Mouse (Mus musculus): Measurements from ENCODE around the gene Dnmt1. TPM values are rescaled to one million over a fixed set of nuclear protein-coding genes. Genes with fewer than 3 reads are reported as not detected.

The Dnmt1 gene
- total and polyA plus RNA-seq, 3 experiments = 89.9 to 145 (median 121) TPM

DNA sequence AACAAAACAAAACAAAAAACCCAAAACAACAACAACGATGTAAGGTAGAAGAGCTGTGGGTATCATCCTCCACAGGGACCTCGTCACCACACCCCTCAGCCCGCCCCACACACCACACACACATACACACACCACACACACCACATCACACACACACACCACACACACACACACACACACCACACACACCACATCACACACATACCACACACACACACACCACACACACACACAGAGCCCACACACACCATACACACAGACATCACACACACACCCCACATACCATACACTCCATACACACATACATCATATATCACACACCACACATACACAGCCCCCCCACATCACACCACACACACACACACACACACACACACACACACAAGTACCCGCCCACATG lies 31.9 kb upstream of the Dnmt1 start:
- no peak overlapping the region for H3K4me3 ChIP-seq (replicated peaks in 1 of 3; ENCODE audit: low read depth in 2 of 3, low read length in 2 of 3, poor library complexity in 1 of 3)
- TF ChIP-seq PAX5 (IDR thresholded peaks at IDR 0.05; ENCODE audit: low read length) (no peak), MEF2A (IDR thresholded peaks at IDR 0.05; ENCODE audit: borderline replicate concordance, low read depth, low read length) (no peak), IRF4 (IDR thresholded peaks at IDR 0.05; ENCODE audit: low read depth, low read length) (no peak), USF2 (conservative IDR thresholded peaks at IDR 0.05; ENCODE audit: low read depth, low read length) (no peak), JUN (IDR thresholded peaks at IDR 0.05; ENCODE audit: insufficient read depth, low read depth, low read length) (no peak), NELFE (IDR thresholded peaks at IDR 0.05; ENCODE audit: low read depth, low read length) (no peak), SIN3A (IDR thresholded peaks at IDR 0.05; ENCODE audit: low read length) (no peak), RCOR1 (conservative IDR thresholded peaks at IDR 0.05; ENCODE audit: low read depth, low read length) (no peak), MYC (IDR thresholded peaks at IDR 0.05; ENCODE audit: low read depth, low read length) (no peak), NRF1 (IDR thresholded peaks at IDR 0.05; ENCODE audit: low read depth, low read length) (no peak), CHD2 (IDR thresholded peaks at IDR 0.05; ENCODE audit: low read length) (no peak), E2F4 (IDR thresholded peaks at IDR 0.05; ENCODE audit: insufficient replicate concordance, low read depth, low read length) (no peak)
- no peak overlapping the region for H3K27ac ChIP-seq (ENCODE audit: insufficient read depth, low read depth)
- no peaks in the 10 kb centered on the region for H3K36me3 ChIP-seq (replicated peaks in 1 of 2; ENCODE audit: control insufficient read depth in 1 of 2, insufficient read depth in 1 of 2, low read length in 1 of 2)
- H3K27me3 ChIP-seq (replicated peaks) = no peaks in the 10 kb centered on the region
- in situ Hi-C loops (cut with MboI; ENCODE audit: low pct_ligation_motif_present, low pct_unique_long_range_greater_than_20kb, low sequenced_read_pairs) = no loop called here
- peaks cover 5 to 39% of the 10 kb centered on the region in 2 experiments; a peak in 3 of 4 replicates for H3K4me1 ChIP-seq (ENCODE audit: control insufficient read depth in 1 of 2, insufficient read depth in 2 of 2)
- H3K4me2 ChIP-seq (ENCODE audit: insufficient read depth, low read depth, poor library complexity, severe bottlenecking) = no peak overlapping the region
- dilution Hi-C loops (cut with MboI; ENCODE audit: extremely low pct_ligation_motif_present, extremely low pct_unique_long_range_greater_than_20kb, low sequenced_read_pairs) = no loop called here
- H3K9me3 ChIP-seq (replicated peaks; ENCODE audit: low read length) = no peaks in the 10 kb centered on the region
- no peak for DNase-seq (ENCODE audit: extremely low read depth)
- H3K9ac ChIP-seq (ENCODE audit: insufficient read depth, low read depth) = no peak overlapping the region
- H3K79me2 ChIP-seq (replicated peaks; ENCODE audit: control insufficient read depth, extremely low read depth, insufficient read depth, poor library complexity, severe bottlenecking) = no peaks in the 10 kb centered on the region

GRCm38 (mm10) chr9:20990861-20991260 lies 31.2 kb upstream of the Dnmt1 start:
- dilution Hi-C loops (cut with MboI; ENCODE audit: extremely low pct_ligation_motif_present, extremely low pct_unique_long_range_greater_than_20kb, low sequenced_read_pairs) = no loop called here
- in situ Hi-C loops (cut with MboI; ENCODE audit: low pct_ligation_motif_present, low pct_unique_long_range_greater_than_20kb, low sequenced_read_pairs) = no loop called here

More at GRCm38 (mm10) chr9:20990861-20991260, 31.2 kb upstream of the Dnmt1 start:
- DNase-seq (ENCODE audit: extremely low read depth) = no peak
- no peak overlapping the region for H3K4me3 ChIP-seq (replicated peaks in 1 of 3; ENCODE audit: low read depth in 2 of 3, low read length in 2 of 3, poor library complexity in 1 of 3)
- no peaks in the 10 kb centered on the region for H3K36me3 ChIP-seq (replicated peaks in 1 of 2; ENCODE audit: control insufficient read depth in 1 of 2, insufficient read depth in 1 of 2, low read length in 1 of 2)
- peaks cover 5 to 39% of the 10 kb centered on the region in 2 experiments; a peak in 3 of 4 replicates for H3K4me1 ChIP-seq (ENCODE audit: control insufficient read depth in 1 of 2, insufficient read depth in 2 of 2)
- no peak overlapping the region for H3K27ac ChIP-seq (ENCODE audit: insufficient read depth, low read depth)
- no peak for TF ChIP-seq MYC (IDR thresholded peaks at IDR 0.05; ENCODE audit: low read depth, low read length)
- no peak for TF ChIP-seq RAD21 (IDR thresholded peaks at IDR 0.05; ENCODE audit: low read depth, low read length)
- no peak for TF ChIP-seq ZC3H11A (IDR thresholded peaks at IDR 0.05; ENCODE audit: low read depth, low read length)
- TF ChIP-seq ZMIZ1 (IDR thresholded peaks at IDR 0.05; ENCODE audit: low read depth, low read length) = no peak
- TF ChIP-seq POLR2AphosphoS2 (IDR thresholded peaks at IDR 0.05; ENCODE audit: low read depth, low read length) = no peak
- TF ChIP-seq JUND (conservative IDR thresholded peaks at IDR 0.05; ENCODE audit: low read depth, low read length) = no peak
- no peak for TF ChIP-seq ZKSCAN1 (IDR thresholded peaks at IDR 0.05; ENCODE audit: borderline replicate concordance, low read depth, low read length)
- no peak for TF ChIP-seq UBTF (IDR thresholded peaks at IDR 0.05; ENCODE audit: low read depth, low read length)
- no peak for TF ChIP-seq RCOR1 (conservative IDR thresholded peaks at IDR 0.05; ENCODE audit: low read depth, low read length)
- no peak for TF ChIP-seq KAT2A (IDR thresholded peaks at IDR 0.05; ENCODE audit: insufficient replicate concordance, low read length)
- no peaks in the 10 kb centered on the region for H3K9me3 ChIP-seq (replicated peaks; ENCODE audit: low read length)
- no peaks in the 10 kb centered on the region for H3K79me2 ChIP-seq (replicated peaks; ENCODE audit: control insufficient read depth, extremely low read depth, insufficient read depth, poor library complexity, severe bottlenecking)
- no peak overlapping the region for H3K9ac ChIP-seq (ENCODE audit: insufficient read depth, low read depth)
- H3K27me3 ChIP-seq (replicated peaks) = no peaks in the 10 kb centered on the region
- no peak overlapping the region for H3K4me2 ChIP-seq (ENCODE audit: insufficient read depth, low read depth, poor library complexity, severe bottlenecking)

Measured in CH12.LX (cell line).